Mouse (Mus musculus): Measurements from ENCODE around the gene Gbp2b.
"Not testable (repeated sequence)": the region's sequence is repeated elsewhere in the genome, so short reads cannot be mapped to it uniquely, and the experiment has no call there.

Gene Gbp2b

GRCm38 (mm10) chr3:142594547-142594946 is at the start of gene Gbp2b:
TSS of gene Gbp2b (plus strand) at chr3:142594847.
- DNase-seq = no peak

- DNase-seq = no peak
These were observed 48.0 kb upstream of the Gbp2b start for GRCm38 (mm10) chr3:142546690-142547089.

GRCm38 (mm10) chr3:142550052-142550676 is 44.5 kb upstream of the Gbp2b start:
- DNase-seq = no peak

GRCm38 (mm10) chr3:142554601-142555000 is 40.0 kb upstream of the Gbp2b start:
- no peak for DNase-seq

- DNase-seq = peak in 1 of 2 experiments; percentile 23
These were observed 39.0 kb upstream of the Gbp2b start for GRCm38 (mm10) chr3:142555623-142556022.

GRCm38 (mm10) chr3:142559632-142560228 is 34.9 kb upstream of the Gbp2b start, which contains the start of gene Gbp3:
TSS of gene Gbp3 (plus strand) at chr3:142560026.
- DNase-seq = peak; percentile 13 to 31

- DNase-seq = peak; percentile 90 to 94
These were observed 34.2 kb upstream of the Gbp2b start for GRCm38 (mm10) chr3:142560296-142560948.

GRCm38 (mm10) chr3:142561045-142561646 is 33.5 kb upstream of the Gbp2b start:
- no peak for DNase-seq

- DNase-seq = no peak
These were observed 33.0 kb upstream of the Gbp2b start for GRCm38 (mm10) chr3:142561666-142562065.

GRCm38 (mm10) chr3:142567490-142567889 is 27.2 kb upstream of the Gbp2b start:
- DNase-seq = not testable (repeated sequence)

GRCm38 (mm10) chr3:142570738-142571137 is 23.9 kb upstream of the Gbp2b start:
- no peak for DNase-seq

- DNase-seq = no peak
These were observed 17.5 kb upstream of the Gbp2b start for GRCm38 (mm10) chr3:142577108-142577507.

- no peak for DNase-seq
These were observed 16.3 kb upstream of the Gbp2b start for GRCm38 (mm10) chr3:142578342-142578741.

- DNase-seq = no peak
These were observed 11.6 kb upstream of the Gbp2b start for GRCm38 (mm10) chr3:142583067-142583466.

GRCm38 (mm10) chr3:142587386-142587785 is 7.3 kb upstream of the Gbp2b start:
- no peak for DNase-seq

GRCm38 (mm10) chr3:142588888-142589287 is 5.8 kb upstream of the Gbp2b start:
- no peak for DNase-seq

- no peak for DNase-seq
These were observed 4.1 kb upstream of the Gbp2b start for GRCm38 (mm10) chr3:142590431-142591067.

GRCm38 (mm10) chr3:142597923-142598322 is 3.3 kb downstream of the Gbp2b start:
- DNase-seq = no peak

GRCm38 (mm10) chr3:142601675-142602074 is 7.0 kb downstream of the Gbp2b start:
- no peak for DNase-seq

GRCm38 (mm10) chr3:142618658-142619057 is 24.0 kb downstream of the Gbp2b start:
- peak; percentile 4 to 7 for DNase-seq

GRCm38 (mm10) chr3:142619606-142620005 is 25.0 kb downstream of the Gbp2b start:
- no peak for DNase-seq

- peak; percentile 7 to 14 for DNase-seq
These were observed 25.7 kb downstream of the Gbp2b start, which contains the start of gene Gbp2 for GRCm38 (mm10) chr3:142620111-142620955. TSS of gene Gbp2 (plus strand) at chr3:142620602.

All from kidney, postnatal 4 days (tissue).